Mouse (Mus musculus): Measurements from ENCODE around the gene Btbd35f5. TPM values are rescaled to one million over a fixed set of nuclear protein-coding genes. Genes with fewer than 3 reads are reported as not detected.
"Not testable (repeated sequence)": the region's sequence is repeated elsewhere in the genome, so short reads cannot be mapped to it uniquely, and the experiment has no call there.

Btbd35f5 gene
- polyA plus RNA-seq (2015; fragmentation: Nextera tagmentation; extraction: Ambion mirVana) = not detected in 2 replicates

DNA sequence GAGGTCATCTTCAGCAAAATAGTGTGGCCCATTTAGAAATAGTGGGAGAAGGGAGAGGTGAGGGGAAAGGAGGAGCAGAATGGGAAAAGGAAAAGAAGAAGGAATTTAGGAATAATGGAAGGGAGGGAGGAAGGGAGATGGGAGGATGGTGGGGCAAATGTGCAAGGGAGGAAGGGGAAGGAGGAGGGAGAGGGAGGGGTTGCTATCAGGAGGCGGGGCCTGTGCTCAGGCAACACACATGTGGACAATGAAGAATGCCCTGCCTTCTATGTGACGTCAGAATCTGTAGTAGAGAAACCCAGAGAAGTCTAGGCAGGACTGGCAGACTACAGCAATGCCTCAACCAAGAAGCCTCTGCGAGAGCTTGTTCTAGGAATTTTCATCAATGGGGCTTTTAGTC is at the start of gene Btbd35f5:
TSS of gene Btbd35f5 (plus strand) at position 301 of the 400 bp plus-strand sequence.
- not testable (repeated sequence) for H3K4me2 ChIP-seq (replicated peaks); H3K9me3 ChIP-seq; H3K27me3 ChIP-seq (replicated peaks); H3K4me1 ChIP-seq (replicated peaks); H3K27ac ChIP-seq; ATAC-seq; H3K9ac ChIP-seq; H3K4me3 ChIP-seq (replicated peaks); H3K36me3 ChIP-seq
- no CpG with 5 or more reads among the region's 3 CpGs for WGBS

DNA sequence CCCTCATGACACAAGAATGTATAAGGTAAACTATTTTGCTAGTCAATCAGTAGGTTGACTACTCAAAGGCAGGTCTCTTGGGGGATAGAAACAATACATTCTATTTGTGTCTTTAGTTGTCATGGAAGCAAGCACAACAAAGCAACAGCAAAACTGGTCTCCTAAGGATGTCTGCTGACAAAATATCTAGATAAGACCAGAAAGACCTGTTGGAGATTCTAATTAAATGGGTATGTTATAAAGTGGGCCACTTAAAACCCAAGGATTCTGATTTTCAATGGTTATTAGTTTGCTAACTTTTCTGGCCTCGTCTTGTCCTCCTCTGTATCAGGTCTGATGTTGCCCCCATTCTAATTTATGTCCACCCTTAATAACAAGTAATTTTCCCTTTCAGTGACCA is 32.2 kb upstream of the Btbd35f5 start, which contains the start of gene Gm21789:
TSS of gene Gm21789 (plus strand) at position 301 of the 400 bp plus-strand sequence.
- not testable (repeated sequence) for H3K9me3 ChIP-seq

More for the DNA sequence above, 32.2 kb upstream of the Btbd35f5 start, which contains the start of gene Gm21789:
- H3K4me2 ChIP-seq (replicated peaks); H3K4me3 ChIP-seq (replicated peaks); H3K27ac ChIP-seq; H3K27me3 ChIP-seq (replicated peaks); H3K9ac ChIP-seq; H3K4me1 ChIP-seq (replicated peaks); H3K36me3 ChIP-seq; ATAC-seq: not testable (repeated sequence)
- no CpG with 5 or more reads among the region's 1 CpGs for WGBS

Other genes starting within 250 kb of the Btbd35f5 start
- not detected in 2 replicates for gene Btbd35f21, start 247.8 kb upstream of the Btbd35f5 start, polyA plus RNA-seq (2015; fragmentation: Nextera tagmentation; extraction: Ambion mirVana)
- gene Btbd35f30, start 79.3 kb upstream of the Btbd35f5 start, polyA plus RNA-seq (2015; fragmentation: Nextera tagmentation; extraction: Ambion mirVana) = not detected in 2 replicates
- not detected in 2 replicates for gene Gm21789, start 32.1 kb upstream of the Btbd35f5 start, polyA plus RNA-seq (2015; fragmentation: Nextera tagmentation; extraction: Ambion mirVana)